Mouse (Mus musculus): ENCODE measurements around the gene Trpm5. TPM values are rescaled to one million over a fixed set of nuclear protein-coding genes. Genes with fewer than 3 reads are reported as not detected.
A peak's percentile ranks its signal among the peaks of the same experiment; 100 is the strongest.

Trpm5 gene
- polyA plus RNA-seq, 1 experiment from 2014 or later: 14.1 TPM

GRCm38 (mm10) chr7:143070506-143071070 is 23.9 kb downstream of the Trpm5 start:
- peak overlapping the region; percentile 93 for H3K4me3 ChIP-seq (ENCODE audit: low read depth, low read length)
- no peak overlapping the region for H3K27ac ChIP-seq (ENCODE audit: low read depth)
- ATAC-seq (replicated peaks; ENCODE audit: low FRiP score, low TSS enrichment, low read depth): no peak
- H3K36me3 ChIP-seq (ENCODE audit: control insufficient read depth, insufficient read depth, low read length): peaks cover 48% of the 10 kb centered on the region
- H3K4me2 ChIP-seq (ENCODE audit: low read length): peak overlapping the region; percentile 82
- peaks cover 20% of the 10 kb centered on the region for H3K4me1 ChIP-seq (replicated peaks; ENCODE audit: control insufficient read depth, insufficient read depth, low read length)
- H3K9ac ChIP-seq (ENCODE audit: low read length): peak overlapping the region; percentile 94
- no peaks in the 10 kb centered on the region for H3K27me3 ChIP-seq (replicated peaks; ENCODE audit: control insufficient read depth, insufficient read depth, low read length)
- WGBS: 81% methylated on average over 10 of the region's 10 CpGs
- no peaks in the 10 kb centered on the region for H3K9me3 ChIP-seq (ENCODE audit: control insufficient read depth, low read length)
- no peak for DNase-seq (ENCODE audit: low spot score)

- 11% methylated on average over 30 of the region's 30 CpGs for WGBS
- Histone ChIP-seq H3K36me3 (ENCODE audit: control insufficient read depth, insufficient read depth, low read length) (peaks cover 55% of the 10 kb centered on the region), H3K4me2 (ENCODE audit: low read length) (peak overlapping the region; percentile 82), H3K9ac (ENCODE audit: low read length) (peak overlapping the region; percentile 94), H3K27ac (ENCODE audit: low read depth) (peak overlapping the region; percentile 93), H3K9me3 (ENCODE audit: control insufficient read depth, low read length) (no peaks in the 10 kb centered on the region), H3K27me3 (replicated peaks; ENCODE audit: control insufficient read depth, insufficient read depth, low read length) (no peaks in the 10 kb centered on the region), H3K4me1 (replicated peaks; ENCODE audit: control insufficient read depth, insufficient read depth, low read length) (peaks cover 20% of the 10 kb centered on the region), H3K4me3 (ENCODE audit: low read depth, low read length) (peak overlapping the region; percentile 93)
- ATAC-seq (replicated peaks; ENCODE audit: low FRiP score, low TSS enrichment, low read depth): 0 out of 2 replicates have a peak, but pooled peaks have one; percentile 1
- DNase-seq (ENCODE audit: low spot score): no peak
Observed at GRCm38 (mm10) chr7:143069751-143070400, 24.6 kb downstream of the Trpm5 start.

DNA sequence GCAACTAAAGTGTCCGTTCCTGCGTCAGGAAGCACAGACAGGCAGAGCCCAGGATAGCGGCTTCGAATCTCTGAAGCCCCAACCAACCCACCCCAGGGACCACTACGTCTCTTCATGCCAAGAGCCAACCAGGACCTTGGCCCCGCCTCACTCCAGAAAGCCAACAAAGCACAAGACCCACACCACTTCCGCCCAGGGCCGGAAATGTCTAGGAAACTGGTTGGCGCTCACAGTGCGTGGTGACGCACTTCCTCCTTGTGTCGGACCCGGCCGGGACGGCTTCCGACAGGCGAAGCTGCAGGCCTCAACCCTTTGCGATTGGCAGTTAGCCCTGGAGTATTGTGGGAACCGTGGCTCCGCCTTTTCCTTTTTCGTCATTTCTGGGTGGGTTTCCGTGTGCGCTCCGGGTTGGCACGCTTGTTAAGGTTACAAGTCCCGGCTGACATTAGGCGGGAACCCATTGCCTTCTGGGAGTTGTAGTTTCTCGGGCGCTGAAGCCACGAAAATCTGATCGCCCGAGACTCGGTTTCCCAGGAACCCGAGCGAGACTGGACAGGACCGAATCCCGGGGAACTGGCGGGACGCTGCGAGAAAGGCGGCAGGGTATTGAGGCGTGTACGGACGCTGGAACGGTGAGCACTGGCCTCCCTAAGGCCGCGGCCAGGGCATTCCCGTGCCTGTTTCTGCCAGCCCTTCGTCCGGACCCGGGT is 25.4 kb downstream of the Trpm5 start, which contains the start of gene Tssc4:
Gene Tssc4, plus strand, starts transcription at position 368 of the 710 bp plus-strand sequence.
- DNase-seq (ENCODE audit: low spot score) (peak; percentile 96), ATAC-seq (replicated peaks; ENCODE audit: low FRiP score, low TSS enrichment, low read depth) (peak; percentile 92)
- Histone ChIP-seq H3K4me1 (replicated peaks; ENCODE audit: control insufficient read depth, insufficient read depth, low read length) (peaks cover 20% of the 10 kb centered on the region), H3K9ac (ENCODE audit: low read length) (peak within 1 kb of the TSS; percentile 94), H3K4me3 (ENCODE audit: low read depth, low read length) (peak within 1 kb of the TSS; percentile 93), H3K27me3 (replicated peaks; ENCODE audit: control insufficient read depth, insufficient read depth, low read length) (no peaks in the 10 kb centered on the region), H3K9me3 (ENCODE audit: control insufficient read depth, low read length) (no peaks in the 10 kb centered on the region), H3K27ac (ENCODE audit: low read depth) (peak within 1 kb of the TSS; percentile 93), H3K36me3 (ENCODE audit: control insufficient read depth, insufficient read depth, low read length) (peaks cover 62% of the 10 kb centered on the region), H3K4me2 (ENCODE audit: low read length) (peak within 1 kb of the TSS; percentile 82)
- under 1% methylated on average over 51 of the region's 51 CpGs for WGBS

DNA sequence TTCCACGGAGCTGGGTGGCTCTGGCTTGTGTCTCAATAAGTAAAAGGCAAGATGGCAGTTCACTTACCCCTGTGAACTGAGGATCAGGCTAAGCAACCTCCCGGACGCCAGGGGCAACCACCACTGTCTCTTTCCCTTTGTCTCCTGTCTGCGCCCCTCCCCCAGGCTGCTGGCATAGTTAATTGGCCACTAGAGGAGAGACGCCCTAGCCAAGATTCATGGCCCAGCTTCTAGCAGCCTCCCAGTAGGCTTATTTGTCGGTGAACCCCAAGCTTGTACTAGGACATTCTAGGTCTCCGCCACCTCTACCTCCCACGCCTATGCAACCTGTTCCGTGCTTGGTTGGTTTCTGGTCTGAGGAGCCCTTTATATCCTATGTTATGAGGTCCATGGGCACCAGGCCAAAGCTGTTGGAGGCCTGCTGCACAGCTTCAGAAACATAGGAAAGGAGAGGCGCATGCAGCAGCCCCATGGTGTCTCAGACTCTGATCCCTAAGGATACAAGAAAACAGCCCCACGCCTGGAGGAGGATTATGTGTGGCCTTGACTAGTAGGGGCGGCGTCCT is 26.0 kb downstream of the Trpm5 start:
- peaks cover 66% of the 10 kb centered on the region for H3K36me3 ChIP-seq (ENCODE audit: control insufficient read depth, insufficient read depth, low read length)
- ATAC-seq (replicated peaks; ENCODE audit: low FRiP score, low TSS enrichment, low read depth) (peak; percentile 0; the same call in 1 of the 2 replicates), DNase-seq (ENCODE audit: low spot score) (peak; percentile 64)
- peak overlapping the region; percentile 93 for H3K4me3 ChIP-seq (ENCODE audit: low read depth, low read length)
- peak overlapping the region; percentile 54 for H3K4me2 ChIP-seq (ENCODE audit: low read length)
- H3K9me3 ChIP-seq (ENCODE audit: control insufficient read depth, low read length): no peaks in the 10 kb centered on the region
- H3K9ac ChIP-seq (ENCODE audit: low read length): peak overlapping the region; percentile 29; the same call in 1 of the 2 replicates
- no peaks in the 10 kb centered on the region for H3K27me3 ChIP-seq (replicated peaks; ENCODE audit: control insufficient read depth, insufficient read depth, low read length)
- peaks cover 20% of the 10 kb centered on the region for H3K4me1 ChIP-seq (replicated peaks; ENCODE audit: control insufficient read depth, insufficient read depth, low read length)
- H3K27ac ChIP-seq (ENCODE audit: low read depth): peak overlapping the region; percentile 93
- 45% methylated on average over 13 of the region's 13 CpGs for WGBS

DNA sequence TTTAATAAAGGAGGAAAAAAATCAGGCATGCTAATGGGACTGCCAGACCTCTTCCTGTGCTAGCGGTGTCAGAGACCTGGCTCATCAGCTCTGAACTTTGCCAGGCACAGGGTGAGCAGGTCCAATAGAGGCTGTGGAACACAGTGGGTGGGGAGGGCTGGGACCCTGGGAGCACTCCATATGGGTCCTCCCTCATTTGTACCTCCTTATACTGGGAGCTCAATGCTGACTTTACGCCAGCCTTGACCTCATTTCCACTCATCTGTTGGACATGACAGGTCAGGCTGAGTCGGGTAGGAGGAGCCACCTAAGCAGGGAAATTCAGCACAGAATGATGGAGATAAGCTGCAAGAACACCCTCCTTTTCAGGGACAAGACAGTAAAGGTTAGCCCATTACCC is 26.5 kb downstream of the Trpm5 start:
- peaks cover 20% of the 10 kb centered on the region for H3K4me1 ChIP-seq (replicated peaks; ENCODE audit: control insufficient read depth, insufficient read depth, low read length)
- H3K4me2 ChIP-seq (ENCODE audit: low read length): no peak overlapping the region
- peak overlapping the region; percentile 93 for H3K27ac ChIP-seq (ENCODE audit: low read depth)
- ATAC-seq (replicated peaks; ENCODE audit: low FRiP score, low TSS enrichment, low read depth): no peak
- H3K36me3 ChIP-seq (ENCODE audit: control insufficient read depth, insufficient read depth, low read length): peaks cover 71% of the 10 kb centered on the region
- no peak for DNase-seq (ENCODE audit: low spot score)
- 84% methylated on average over 3 of the region's 3 CpGs for WGBS
- no peak overlapping the region for H3K4me3 ChIP-seq (ENCODE audit: low read depth, low read length)
- no peaks in the 10 kb centered on the region for H3K27me3 ChIP-seq (replicated peaks; ENCODE audit: control insufficient read depth, insufficient read depth, low read length)
- H3K9ac ChIP-seq (ENCODE audit: low read length): no peak overlapping the region
- H3K9me3 ChIP-seq (ENCODE audit: control insufficient read depth, low read length): no peaks in the 10 kb centered on the region

- ATAC-seq (replicated peaks; ENCODE audit: low FRiP score, low TSS enrichment, low read depth) (no peak), DNase-seq (ENCODE audit: low spot score) (no peak)
- Histone ChIP-seq H3K9ac (ENCODE audit: low read length) (no peak overlapping the region), H3K27me3 (replicated peaks; ENCODE audit: control insufficient read depth, insufficient read depth, low read length) (no peaks in the 10 kb centered on the region), H3K4me2 (ENCODE audit: low read length) (no peak overlapping the region), H3K9me3 (ENCODE audit: control insufficient read depth, low read length) (no peaks in the 10 kb centered on the region), H3K4me1 (replicated peaks; ENCODE audit: control insufficient read depth, insufficient read depth, low read length) (peaks cover 20% of the 10 kb centered on the region), H3K36me3 (ENCODE audit: control insufficient read depth, insufficient read depth, low read length) (peaks cover 71% of the 10 kb centered on the region), H3K27ac (ENCODE audit: low read depth) (peak overlapping the region; percentile 93), H3K4me3 (ENCODE audit: low read depth, low read length) (no peak overlapping the region)
- 66% methylated on average over 2 of the region's 2 CpGs for WGBS
Observed at GRCm38 (mm10) chr7:143067469-143067868, 27.0 kb downstream of the Trpm5 start.

DNA sequence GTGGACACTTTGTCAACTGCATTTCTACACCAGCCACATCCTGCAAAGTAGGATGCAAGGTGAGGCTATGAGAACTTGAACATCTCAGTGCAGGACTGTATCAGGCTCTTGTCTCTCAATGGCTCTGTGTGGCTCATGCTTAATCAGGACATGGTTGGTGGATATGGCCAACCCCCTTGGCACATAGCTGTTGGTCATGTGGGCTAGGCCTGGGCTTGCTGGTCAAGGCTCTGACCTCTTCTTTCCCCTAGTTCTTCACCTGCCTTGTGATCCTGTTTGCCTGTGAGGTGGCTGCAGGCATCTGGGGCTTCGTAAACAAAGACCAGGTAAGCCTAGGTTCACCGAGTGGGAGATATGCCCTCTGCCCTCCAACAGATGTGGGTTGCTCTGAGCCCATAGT is 28.8 kb downstream of the Trpm5 start:
- Histone ChIP-seq H3K4me1 (replicated peaks; ENCODE audit: control insufficient read depth, insufficient read depth, low read length) (peaks cover 16% of the 10 kb centered on the region), H3K27ac (ENCODE audit: low read depth) (no peak overlapping the region), H3K27me3 (replicated peaks; ENCODE audit: control insufficient read depth, insufficient read depth, low read length) (no peaks in the 10 kb centered on the region), H3K36me3 (ENCODE audit: control insufficient read depth, insufficient read depth, low read length) (peaks cover 71% of the 10 kb centered on the region), H3K4me2 (ENCODE audit: low read length) (no peak overlapping the region), H3K9me3 (ENCODE audit: control insufficient read depth, low read length) (no peaks in the 10 kb centered on the region), H3K9ac (ENCODE audit: low read length) (no peak overlapping the region), H3K4me3 (ENCODE audit: low read depth, low read length) (no peak overlapping the region)
- 84% methylated on average over 2 of the region's 2 CpGs for WGBS
- ATAC-seq (replicated peaks; ENCODE audit: low FRiP score, low TSS enrichment, low read depth) (no peak), DNase-seq (ENCODE audit: low spot score) (no peak)

GRCm38 (mm10) chr7:143064226-143064625 is 30.2 kb downstream of the Trpm5 start:
- 78% methylated on average over 6 of the region's 6 CpGs for WGBS
- ATAC-seq (replicated peaks; ENCODE audit: low FRiP score, low TSS enrichment, low read depth): no peak
- no peak overlapping the region for H3K4me2 ChIP-seq (ENCODE audit: low read length)
- no peaks in the 10 kb centered on the region for H3K9me3 ChIP-seq (ENCODE audit: control insufficient read depth, low read length)
- H3K27ac ChIP-seq (ENCODE audit: low read depth): no peak overlapping the region
- no peak for DNase-seq (ENCODE audit: low spot score)
- peaks cover 10% of the 10 kb centered on the region for H3K4me1 ChIP-seq (replicated peaks; ENCODE audit: control insufficient read depth, insufficient read depth, low read length)
- H3K36me3 ChIP-seq (ENCODE audit: control insufficient read depth, insufficient read depth, low read length): peaks cover 81% of the 10 kb centered on the region
- no peak overlapping the region for H3K4me3 ChIP-seq (ENCODE audit: low read depth, low read length)
- H3K9ac ChIP-seq (ENCODE audit: low read length): no peak overlapping the region
- no peaks in the 10 kb centered on the region for H3K27me3 ChIP-seq (replicated peaks; ENCODE audit: control insufficient read depth, insufficient read depth, low read length)
